Mouse (Mus musculus): ENCODE measurements around the gene Gm867. TPM values are rescaled to one million over a fixed set of nuclear protein-coding genes. Genes with fewer than 3 reads are reported as not detected.

Gm867 gene
- total RNA-seq, 2 experiments from 2014 or later: not detected

- no peak for TF ChIP-seq CTCF (IDR thresholded peaks at IDR 0.05)
- intact Hi-C loops (cut with DNase I): no loop called here
- Histone ChIP-seq H3K4me3 (no peak overlapping the region), H3K27ac (no peak overlapping the region)
- DNase-seq: no peak
These were observed 4.7 kb upstream of the Gm867 start for GRCm38 (mm10) chr10:75945213-75945612.

- Histone ChIP-seq H3K27ac (peak overlapping the region; percentile 58), H3K4me3 (no peak overlapping the region; the same call in 1 of the 2 replicates)
- intact Hi-C loops (cut with DNase I): no loop called here
- TF ChIP-seq CTCF (IDR thresholded peaks at IDR 0.05): no peak
- DNase-seq: no peak
These were observed 3.7 kb upstream of the Gm867 start for GRCm38 (mm10) chr10:75944066-75944772.

- intact Hi-C loops (cut with DNase I): no loop called here
These were observed 2.4 kb upstream of the Gm867 start, which contains the start of gene Vpreb3 for GRCm38 (mm10) chr10:75942736-75943477. Gene Vpreb3, plus strand, starts transcription at chr10:75943057.

GRCm38 (mm10) chr10:75941042-75941824 is 761 bp upstream of the Gm867 start:
- no peak for DNase-seq
- Histone ChIP-seq H3K27ac (no peak overlapping the region), H3K4me3 (no peak overlapping the region)
- TF ChIP-seq CTCF (IDR thresholded peaks at IDR 0.05): no peak
- intact Hi-C loops (cut with DNase I): no loop called here

More at GRCm38 (mm10) chr10:75942736-75943477, 2.4 kb upstream of the Gm867 start, which contains the start of gene Vpreb3:
- H3K4me3 ChIP-seq: no peak within 1 kb of the TSS
- no peak for TF ChIP-seq CTCF (IDR thresholded peaks at IDR 0.05)
- DNase-seq: no peak
- peak within 1 kb of the TSS; percentile 58 for H3K27ac ChIP-seq

- peak overlapping the region; percentile 7; the same call in 1 of the 2 replicates for H3K27ac ChIP-seq
- TF ChIP-seq CTCF (IDR thresholded peaks at IDR 0.05): no peak
- intact Hi-C loops (cut with DNase I): loop anchor here (5.0 kb wide), 1 partner anchor 42 kb away; no protein-coding TSS in a partner anchor
- no peak overlapping the region for H3K4me3 ChIP-seq
- no peak for DNase-seq
These were observed 814 bp downstream of the Gm867 start for GRCm38 (mm10) chr10:75939481-75940234.

GRCm38 (mm10) chr10:75937851-75938643 is 2.4 kb downstream of the Gm867 start:
- no peak for TF ChIP-seq CTCF (IDR thresholded peaks at IDR 0.05)
- Histone ChIP-seq H3K4me3 (peak overlapping the region; percentile 81), H3K27ac (peak overlapping the region; percentile 99)
- DNase-seq: peak; percentile 57
- intact Hi-C loops (cut with DNase I): loop anchor here (5.0 kb wide), 1 partner anchor 41 kb away; no protein-coding TSS in a partner anchor

GRCm38 (mm10) chr10:75936909-75937667 is 3.4 kb downstream of the Gm867 start:
- peak overlapping the region; percentile 99 for H3K27ac ChIP-seq
- peak; percentile 51 for DNase-seq
- no peak for TF ChIP-seq CTCF (IDR thresholded peaks at IDR 0.05)
- intact Hi-C loops (cut with DNase I): loop anchor here (5.0 kb wide), 1 partner anchor 40 kb away; no protein-coding TSS in a partner anchor
- H3K4me3 ChIP-seq: peak overlapping the region; percentile 81

- DNase-seq: peak; percentile 86
- peak within 1 kb of the TSS; percentile 81 for H3K4me3 ChIP-seq
These were observed 4.6 kb downstream of the Gm867 start, which contains the start of gene Mmp11 for GRCm38 (mm10) chr10:75935680-75936541. Gene Mmp11, minus strand, starts transcription at chr10:75936496.

GRCm38 (mm10) chr10:75934991-75935390 is 5.5 kb downstream of the Gm867 start:
- Histone ChIP-seq H3K27ac (peak overlapping the region; percentile 99), H3K4me3 (peak overlapping the region; percentile 81)
- no peak for DNase-seq
- TF ChIP-seq CTCF (IDR thresholded peaks at IDR 0.05): no peak
- intact Hi-C loops (cut with DNase I): loop anchor here (5.0 kb wide), 1 partner anchor 38 kb away; no protein-coding TSS in a partner anchor

More at GRCm38 (mm10) chr10:75935680-75936541, 4.6 kb downstream of the Gm867 start, which contains the start of gene Mmp11:
- no peak for TF ChIP-seq CTCF (IDR thresholded peaks at IDR 0.05)
- intact Hi-C loops (cut with DNase I): loop anchor here (5.0 kb wide), 1 partner anchor 39 kb away; no protein-coding TSS in a partner anchor
- H3K27ac ChIP-seq: peak within 1 kb of the TSS; percentile 99

Data from gastrocnemius, adult 2 months (tissue).